Mouse (Mus musculus): ENCODE data around the gene Irak4. TPM values are rescaled to one million over a fixed set of nuclear protein-coding genes. Genes with fewer than 3 reads are reported as not detected.

The Irak4 gene
- polyA plus RNA-seq, 1 experiment, result 13.6 TPM

- no peak for DNase-seq (ENCODE audit: low spot score)
Observed at GRCm38 (mm10) chr15:94558895-94559656, 15.6 kb downstream of the Irak4 start.

- DNase-seq (ENCODE audit: low spot score), result no peak
Observed at GRCm38 (mm10) chr15:94564909-94565308, 21.5 kb downstream of the Irak4 start.

- DNase-seq (ENCODE audit: low spot score), result no peak
Observed at GRCm38 (mm10) chr15:94565854-94566253, 22.4 kb downstream of the Irak4 start.

- DNase-seq (ENCODE audit: low spot score), result no peak
Observed at GRCm38 (mm10) chr15:94568496-94569182, 25.2 kb downstream of the Irak4 start.

GRCm38 (mm10) chr15:94571501-94571900 is 28.1 kb downstream of the Irak4 start:
- no peak for DNase-seq (ENCODE audit: low spot score)

- no peak for DNase-seq (ENCODE audit: low spot score)
Observed at GRCm38 (mm10) chr15:94572746-94573145, 29.3 kb downstream of the Irak4 start.

GRCm38 (mm10) chr15:94574566-94575268 is 31.3 kb downstream of the Irak4 start:
- DNase-seq (ENCODE audit: low spot score), result no peak

GRCm38 (mm10) chr15:94582000-94582593 is 38.7 kb downstream of the Irak4 start:
- no peak for DNase-seq (ENCODE audit: low spot score)

GRCm38 (mm10) chr15:94583153-94583552 is 39.7 kb downstream of the Irak4 start:
- no peak for DNase-seq (ENCODE audit: low spot score)

GRCm38 (mm10) chr15:94584738-94585137 is 41.3 kb downstream of the Irak4 start:
- no peak for DNase-seq (ENCODE audit: low spot score)

GRCm38 (mm10) chr15:94587826-94588715 is 44.6 kb downstream of the Irak4 start:
- no peak for DNase-seq (ENCODE audit: low spot score)

- peak; percentile 96 for DNase-seq (ENCODE audit: low spot score)
Observed at GRCm38 (mm10) chr15:94589219-94590075, 46.0 kb downstream of the Irak4 start, which contains the start of gene Twf1. Gene Twf1 (minus strand): TSS chr15:94589889.

GRCm38 (mm10) chr15:94590083-94590482 is 46.6 kb downstream of the Irak4 start:
- DNase-seq (ENCODE audit: low spot score), result no peak

GRCm38 (mm10) chr15:94591356-94591755 is 47.9 kb downstream of the Irak4 start:
- no peak for DNase-seq (ENCODE audit: low spot score)

- DNase-seq (ENCODE audit: low spot score), result no peak
Observed at GRCm38 (mm10) chr15:94593586-94593985, 50.1 kb downstream of the Irak4 start.

- DNase-seq (ENCODE audit: low spot score), result no peak
Observed at GRCm38 (mm10) chr15:94600145-94600707, 56.8 kb downstream of the Irak4 start.

GRCm38 (mm10) chr15:94601339-94601738 is 57.9 kb downstream of the Irak4 start:
- no peak for DNase-seq (ENCODE audit: low spot score)

GRCm38 (mm10) chr15:94602441-94602840 is 59.0 kb downstream of the Irak4 start:
- no peak for DNase-seq (ENCODE audit: low spot score)

- no peak for DNase-seq (ENCODE audit: low spot score)
Observed at GRCm38 (mm10) chr15:94607768-94608167, 64.3 kb downstream of the Irak4 start.

- DNase-seq (ENCODE audit: low spot score), result no peak
Observed at GRCm38 (mm10) chr15:94616036-94616435, 72.6 kb downstream of the Irak4 start.
